Mouse (Mus musculus) hematopoietic multipotent progenitor cell, adult 10-12 weeks (in vitro differentiated cells): Measurements from ENCODE around the gene Fgd1. TPM values are rescaled to one million over a fixed set of nuclear protein-coding genes. Genes with fewer than 3 reads are reported as not detected.

Source experiments
- polyA plus RNA-seq: library from polyadenylated mRNA; stranded (reverse); fragments of >175 nt; gene quantifications from 2 replicates; pipeline ENCODE4 v1.2.3, GENCODE M21; 2012; ENCODE audit warnings: low replicate concordance

The Fgd1 gene
- polyA plus RNA-seq, result 0.39 TPM in 2 replicates

DNA sequence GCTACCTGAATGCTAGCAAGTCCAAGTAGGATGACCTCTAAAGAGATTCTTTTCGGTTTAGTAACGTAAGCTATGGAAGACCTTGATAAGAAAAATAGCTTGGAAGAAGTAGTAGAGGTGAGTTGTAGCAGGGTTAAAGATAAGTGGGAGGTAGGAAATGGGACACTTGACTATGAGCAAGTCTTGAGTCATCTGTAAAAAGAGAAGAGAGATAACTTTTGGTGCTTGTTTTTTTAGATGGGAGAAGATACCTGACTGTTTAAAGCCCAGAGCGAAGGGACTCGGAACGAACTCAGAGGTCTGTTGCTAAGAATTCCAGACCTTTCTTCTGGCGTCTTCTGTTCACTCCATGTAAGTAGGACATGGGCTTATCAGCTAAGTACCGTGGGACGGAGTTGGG is at the start of gene Fgd1:
TSS of gene Fgd1 (plus strand) at position 301 of the 400 bp plus-strand sequence.

DNA sequence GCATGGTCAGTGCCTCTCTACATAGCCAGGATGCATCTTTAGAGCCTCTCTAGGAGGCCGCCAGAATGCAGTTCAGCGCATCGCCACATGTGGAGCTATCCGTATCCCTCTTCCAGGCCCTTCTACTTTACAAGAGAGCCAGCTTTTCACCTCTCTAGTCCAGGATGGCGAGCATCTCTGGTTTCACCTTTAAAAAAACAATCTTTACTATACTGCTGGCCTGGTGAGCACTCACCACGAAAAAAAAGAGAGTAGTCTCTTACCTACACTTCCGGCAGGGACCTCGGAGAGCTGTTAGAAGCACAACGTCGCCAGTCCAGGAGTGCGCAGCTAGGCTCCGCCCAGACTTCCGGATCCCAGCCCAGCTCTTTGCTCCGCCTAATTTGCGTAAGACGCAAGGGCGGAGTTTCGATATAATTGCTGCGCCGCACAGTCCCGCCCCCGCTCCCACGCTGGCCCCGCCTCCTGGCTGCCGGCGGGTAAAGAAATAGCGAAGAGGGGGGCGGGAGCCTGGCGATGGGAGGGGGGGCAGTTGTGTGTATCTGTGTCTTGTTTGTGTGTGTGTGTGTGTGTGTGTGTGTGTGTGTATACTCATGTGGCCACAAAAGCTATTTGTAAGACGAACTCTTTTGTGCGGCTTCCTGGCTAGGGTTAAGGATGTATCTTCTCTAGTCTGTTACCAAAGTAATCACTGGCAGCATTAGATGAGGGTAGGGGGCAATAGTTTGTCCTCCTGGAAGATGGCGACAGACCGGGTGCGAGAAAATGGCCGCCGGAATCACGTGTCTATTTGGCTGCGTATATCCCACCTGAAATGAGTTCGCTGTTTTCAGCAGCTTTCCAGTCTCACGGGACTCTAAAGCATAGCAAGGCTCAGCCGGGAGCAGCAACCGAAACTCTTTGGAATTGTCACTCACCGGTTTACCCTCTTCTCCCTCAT is 28.7 kb upstream of the Fgd1 start, which contains the start of gene Gnl3l:
TSS of gene Gnl3l (minus strand) at position 385 of the 940 bp plus-strand sequence.

DNA sequence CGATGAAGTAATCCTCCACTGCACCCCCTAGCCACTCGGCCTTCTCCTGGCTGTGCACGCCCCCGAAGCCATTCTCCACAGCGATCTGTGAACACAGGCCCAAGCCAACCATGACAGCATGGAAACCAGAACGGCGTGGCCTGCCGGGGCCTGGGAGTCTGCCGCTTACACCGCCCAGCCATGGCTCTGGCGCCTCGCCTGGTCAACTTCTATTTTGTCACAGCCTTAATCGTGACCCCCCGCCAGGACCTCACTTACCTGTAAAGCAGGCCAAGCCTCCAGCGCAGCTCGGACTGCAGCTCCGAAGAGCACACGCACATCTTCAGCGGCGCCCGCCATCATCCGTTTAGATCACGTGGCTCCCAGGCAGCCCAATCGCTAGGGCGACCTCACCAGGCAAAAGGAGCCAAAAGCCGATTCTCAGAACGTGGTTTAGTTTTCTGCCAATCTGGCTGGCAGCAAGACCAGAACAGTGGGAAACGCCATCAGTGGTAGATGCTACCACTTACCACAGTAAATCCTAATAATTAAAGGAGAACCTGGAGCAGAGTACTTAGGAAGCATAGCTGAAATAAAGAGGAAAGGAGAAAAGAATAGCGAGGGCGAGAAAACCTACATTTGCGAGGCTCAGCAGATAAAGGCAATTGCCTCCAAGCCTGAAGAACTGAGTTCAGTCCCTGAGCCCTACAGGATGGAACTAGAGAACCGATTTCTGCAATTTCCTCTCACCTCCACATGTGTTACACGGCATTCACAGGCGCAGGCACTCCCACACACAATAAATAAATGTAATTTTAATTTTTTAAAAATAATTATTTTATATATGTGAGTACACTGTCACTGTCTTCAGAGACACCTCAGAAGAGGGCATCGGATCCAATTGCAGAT is 50.5 kb downstream of the Fgd1 start, which contains the start of gene Tsr2:
TSS of gene Tsr2 (minus strand) at position 373 of the 888 bp plus-strand sequence.

Other genes starting within 250 kb of the Fgd1 start
- gene Maged2, start 231.8 kb upstream of the Fgd1 start, polyA plus RNA-seq, result 1.6 and 5.8 TPM in 2 replicates
- gene Gnl3l, start 28.8 kb upstream of the Fgd1 start, polyA plus RNA-seq, result 1.8 and 2.1 TPM in 2 replicates
- 2.4 and 4.1 TPM in 2 replicates for gene Tsr2, start 50.4 kb downstream of the Fgd1 start, polyA plus RNA-seq
- not detected in 2 replicates for gene Wnk3, start 151.9 kb downstream of the Fgd1 start, polyA plus RNA-seq